Mouse (Mus musculus) midbrain, embryonic 15.5 days (tissue): ENCODE measurements around the gene Kdm7a. TPM values are rescaled to one million over a fixed set of nuclear protein-coding genes. Genes with fewer than 3 reads are reported as not detected.
A peak's percentile ranks its signal among the peaks of the same experiment; 100 is the strongest.

Experiments
- ATAC-seq: fragments of 200-750 bp; cut with Nextera tagmentation; replicated peaks from 2 replicates; pipeline ENCODE4 v1.8.0; 2017; ENCODE audit warnings: moderate TSS enrichment
- H3K27ac ChIP-seq: fragments of 300-500 bp; sonication (generic); 2 replicates; pipeline ENCODE4 v1.5.1; 2015; ENCODE audit warnings: mild to moderate bottlenecking, inconsistent platforms
- H3K27me3 ChIP-seq: fragments of 300-500 bp; sonication (generic); replicated peaks from 2 replicates; pipeline ENCODE4 v1.6.1; 2015; ENCODE audit warnings: inconsistent platforms
- H3K36me3 ChIP-seq: fragments of 300-500 bp; sonication (generic); replicated peaks from 2 replicates; pipeline ENCODE4 v1.6.1; 2015; ENCODE audit warnings: inconsistent platforms
- H3K4me1 ChIP-seq: fragments of 300-500 bp; sonication (generic); 2 replicates; pipeline ENCODE4 v1.6.1; 2015; ENCODE audit warnings: inconsistent platforms
- H3K4me2 ChIP-seq: fragments of 300-500 bp; sonication (generic); 2 replicates; pipeline ENCODE4 v1.6.1; 2015; ENCODE audit warnings: inconsistent platforms, mild to moderate bottlenecking, moderate library complexity
- H3K4me3 ChIP-seq: fragments of 300-500 bp; sonication (generic); 2 replicates; pipeline ENCODE4 v1.5.1; 2015; ENCODE audit warnings: mild to moderate bottlenecking, inconsistent platforms
- H3K9ac ChIP-seq: fragments of 300-500 bp; sonication (generic); 2 replicates; pipeline ENCODE4 v1.6.1; 2015; ENCODE audit warnings: mild to moderate bottlenecking, inconsistent platforms
- H3K9me3 ChIP-seq: fragments of 300-500 bp; sonication (generic); 2 replicates; pipeline ENCODE4 v1.6.1; 2016; ENCODE audit warnings: inconsistent platforms
- WGBS: fragments of 180-500 bp; shearing (Covaris S2); methylation state at CpG from one replicate; pipeline ENCODE4 v1.1.7; 2015; ENCODE audit warnings: mixed read lengths; 5-methylcytosine and 5-hydroxymethylcytosine counted together
- polyA plus RNA-seq: library from polyadenylated mRNA; unstranded; fragments of >200 nt; fragmentation: Nextera tagmentation; extraction: Ambion mirVana; gene quantifications from 2 replicates; pipeline ENCODE4 v1.2.1, GENCODE M21; 2015

Kdm7a gene
- 6.5 and 6.8 TPM in 2 replicates for polyA plus RNA-seq

GRCm38 (mm10) chr6:39206581-39207461 is at the start of gene Kdm7a:
Gene Kdm7a, minus strand, starts transcription at chr6:39206789.
- peak within 1 kb of the TSS; percentile 78 for H3K4me2 ChIP-seq
- no peaks in the 10 kb centered on the region for H3K36me3 ChIP-seq
- H3K27me3 ChIP-seq: no peaks in the 10 kb centered on the region
- no peaks in the 10 kb centered on the region for H3K9me3 ChIP-seq
- ATAC-seq: peak; percentile 89
- H3K4me3 ChIP-seq: peak within 1 kb of the TSS; percentile 95
- peak within 1 kb of the TSS; percentile 93 for H3K9ac ChIP-seq
- H3K4me1 ChIP-seq: peaks cover 22% of the 10 kb centered on the region
- WGBS: under 1% methylated on average over 67 of the region's 124 CpGs
- peak within 1 kb of the TSS; percentile 96 for H3K27ac ChIP-seq

GRCm38 (mm10) chr6:39255271-39255670 is 48.7 kb upstream of the Kdm7a start:
- Histone ChIP-seq H3K36me3 (no peaks in the 10 kb centered on the region), H3K27me3 (no peaks in the 10 kb centered on the region), H3K27ac (no peak overlapping the region), H3K4me1 (peaks cover 20% of the 10 kb centered on the region), H3K4me3 (no peak overlapping the region), H3K9ac (no peak overlapping the region), H3K9me3 (no peaks in the 10 kb centered on the region), H3K4me2 (no peak overlapping the region)
- ATAC-seq: no peak
- WGBS: 57% methylated on average over 8 of the region's 8 CpGs

- H3K27ac ChIP-seq: no peak overlapping the region
Measured at GRCm38 (mm10) chr6:39250055-39250454, 43.5 kb upstream of the Kdm7a start.

GRCm38 (mm10) chr6:39249176-39249770 is 42.7 kb upstream of the Kdm7a start:
- H3K4me3 ChIP-seq: no peak overlapping the region
- no peaks in the 10 kb centered on the region for H3K36me3 ChIP-seq
- H3K4me1 ChIP-seq: no peaks in the 10 kb centered on the region
- no peaks in the 10 kb centered on the region for H3K27me3 ChIP-seq
- 58% methylated on average over 16 of the region's 16 CpGs for WGBS
- no peak for ATAC-seq
- no peak overlapping the region for H3K9ac ChIP-seq
- no peaks in the 10 kb centered on the region for H3K9me3 ChIP-seq
- no peak overlapping the region for H3K27ac ChIP-seq
- H3K4me2 ChIP-seq: no peak overlapping the region

More at GRCm38 (mm10) chr6:39250055-39250454, 43.5 kb upstream of the Kdm7a start:
- no peak overlapping the region for H3K4me3 ChIP-seq
- H3K9ac ChIP-seq: no peak overlapping the region
- no peaks in the 10 kb centered on the region for H3K4me1 ChIP-seq
- ATAC-seq: no peak
- WGBS: 91% methylated on average over 2 of the region's 2 CpGs
- no peaks in the 10 kb centered on the region for H3K36me3 ChIP-seq
- H3K27me3 ChIP-seq: no peaks in the 10 kb centered on the region
- H3K9me3 ChIP-seq: no peaks in the 10 kb centered on the region
- no peak overlapping the region for H3K4me2 ChIP-seq

- H3K4me3 ChIP-seq: no peak overlapping the region
- H3K4me2 ChIP-seq: no peak overlapping the region
- H3K36me3 ChIP-seq: no peaks in the 10 kb centered on the region
- H3K9ac ChIP-seq: no peak overlapping the region
- no peaks in the 10 kb centered on the region for H3K27me3 ChIP-seq
- H3K9me3 ChIP-seq: no peaks in the 10 kb centered on the region
- peaks cover 11% of the 10 kb centered on the region; the same call in 1 of the 2 replicates for H3K4me1 ChIP-seq
- 83% methylated on average over 9 of the region's 9 CpGs for WGBS
- H3K27ac ChIP-seq: 0 out of 2 replicates have a peak overlapping the region, but pooled peaks have one; percentile 29
- no peak for ATAC-seq
Measured at GRCm38 (mm10) chr6:39244066-39244465, 37.5 kb upstream of the Kdm7a start.

GRCm38 (mm10) chr6:39243511-39243961 is 36.9 kb upstream of the Kdm7a start:
- WGBS: 80% methylated on average over 8 of the region's 8 CpGs
- H3K27me3 ChIP-seq: no peaks in the 10 kb centered on the region
- no peak overlapping the region for H3K9ac ChIP-seq
- no peak overlapping the region for H3K4me3 ChIP-seq
- H3K36me3 ChIP-seq: no peaks in the 10 kb centered on the region
- no peaks in the 10 kb centered on the region for H3K9me3 ChIP-seq
- H3K4me2 ChIP-seq: no peak overlapping the region
- no peak for ATAC-seq
- H3K4me1 ChIP-seq: peaks cover 11% of the 10 kb centered on the region; the same call in 1 of the 2 replicates
- H3K27ac ChIP-seq: no peak overlapping the region

- peak; percentile 90 for ATAC-seq
- 47% methylated on average over 8 of the region's 8 CpGs for WGBS
- Histone ChIP-seq H3K27me3 (no peaks in the 10 kb centered on the region), H3K36me3 (no peaks in the 10 kb centered on the region), H3K4me2 (no peak overlapping the region), H3K4me1 (peaks cover 11% of the 10 kb centered on the region; the same call in 1 of the 2 replicates), H3K9me3 (no peaks in the 10 kb centered on the region), H3K27ac (peak overlapping the region; percentile 63), H3K9ac (no peak overlapping the region), H3K4me3 (no peak overlapping the region)
Measured at GRCm38 (mm10) chr6:39242718-39243471, 36.3 kb upstream of the Kdm7a start.

- no peak overlapping the region for H3K9ac ChIP-seq
- H3K36me3 ChIP-seq: no peaks in the 10 kb centered on the region
- 83% methylated on average over 4 of the region's 4 CpGs for WGBS
- H3K4me2 ChIP-seq: no peak overlapping the region
- H3K4me1 ChIP-seq: peaks cover 11% of the 10 kb centered on the region; the same call in 1 of the 2 replicates
- no peak for ATAC-seq
- H3K27me3 ChIP-seq: no peaks in the 10 kb centered on the region
- H3K27ac ChIP-seq: no peak overlapping the region
- no peaks in the 10 kb centered on the region for H3K9me3 ChIP-seq
- no peak overlapping the region for H3K4me3 ChIP-seq
Measured at GRCm38 (mm10) chr6:39241421-39241891, 34.9 kb upstream of the Kdm7a start.

- no peak overlapping the region for H3K27ac ChIP-seq
- H3K9me3 ChIP-seq: no peaks in the 10 kb centered on the region
- H3K27me3 ChIP-seq: no peaks in the 10 kb centered on the region
- peaks cover 11% of the 10 kb centered on the region; the same call in 1 of the 2 replicates for H3K4me1 ChIP-seq
- ATAC-seq: no peak
- WGBS: 82% methylated on average over 3 of the region's 3 CpGs
- no peak overlapping the region for H3K9ac ChIP-seq
- no peak overlapping the region for H3K4me2 ChIP-seq
- no peaks in the 10 kb centered on the region for H3K36me3 ChIP-seq
- no peak overlapping the region for H3K4me3 ChIP-seq
Measured at GRCm38 (mm10) chr6:39240956-39241355, 34.4 kb upstream of the Kdm7a start.

GRCm38 (mm10) chr6:39237887-39238286 is 31.3 kb upstream of the Kdm7a start:
- Histone ChIP-seq H3K27me3 (no peaks in the 10 kb centered on the region), H3K9ac (no peak overlapping the region), H3K9me3 (no peaks in the 10 kb centered on the region), H3K4me3 (no peak overlapping the region), H3K4me2 (no peak overlapping the region), H3K4me1 (peaks cover 5% of the 10 kb centered on the region; the same call in 1 of the 2 replicates), H3K36me3 (no peaks in the 10 kb centered on the region), H3K27ac (no peak overlapping the region)
- ATAC-seq: no peak
- 73% methylated on average over 3 of the region's 3 CpGs for WGBS

GRCm38 (mm10) chr6:39232617-39233016 is 26.0 kb upstream of the Kdm7a start:
- H3K27me3 ChIP-seq: no peaks in the 10 kb centered on the region
- no peak for ATAC-seq
- no peak overlapping the region for H3K27ac ChIP-seq
- no peak overlapping the region for H3K4me3 ChIP-seq
- H3K36me3 ChIP-seq: no peaks in the 10 kb centered on the region
- H3K9ac ChIP-seq: no peak overlapping the region
- H3K4me2 ChIP-seq: no peak overlapping the region
- no peaks in the 10 kb centered on the region for H3K4me1 ChIP-seq
- WGBS: 85% methylated on average over 4 of the region's 4 CpGs
- H3K9me3 ChIP-seq: no peaks in the 10 kb centered on the region

- H3K27me3 ChIP-seq: no peaks in the 10 kb centered on the region
- H3K4me1 ChIP-seq: peaks cover 6% of the 10 kb centered on the region
- no peak overlapping the region for H3K4me3 ChIP-seq
- 78% methylated on average over 8 of the region's 8 CpGs for WGBS
- H3K36me3 ChIP-seq: no peaks in the 10 kb centered on the region
- no peak overlapping the region for H3K4me2 ChIP-seq
- H3K9me3 ChIP-seq: no peaks in the 10 kb centered on the region
- H3K27ac ChIP-seq: no peak overlapping the region
- H3K9ac ChIP-seq: no peak overlapping the region
- no peak for ATAC-seq
Measured at GRCm38 (mm10) chr6:39230664-39231063, 24.1 kb upstream of the Kdm7a start.
